Comparison of ENCODE assay signal across 23 mouse cellular contexts in genomic region chr7:143777375-143777774, GRCm38 (mm10). TPM values are rescaled to one million over a fixed set of nuclear protein-coding genes. Genes with fewer than 3 reads are reported as not detected.
A peak's percentile ranks its signal among the peaks of the same experiment; 100 is the strongest.
DNase-seq lines count a peak whose midpoint lies in the region; ATAC-seq and TF ChIP-seq lines count a peak whose summit lies in the region.
"Had no signal": no experiment of that assay in that cellular context is flagged by ENCODE, and none has a peak within 500 bp of the region (broad histone marks: within the 10 kb centered on the region; RNA-seq: fewer than 3 reads in every experiment).

No protein-coding gene starts in this region.

- no peak overlapping the region for H3K4me3 ChIP-seq in kidney, adult 2 months (ENCODE audit: insufficient read depth, low read depth, low read length)
- no peak overlapping the region for H3K4me3 ChIP-seq in kidney, embryonic 16.5 days (ENCODE audit: low read length)
- H3K4me3 ChIP-seq in embryonic facial prominence, embryonic 10.5 days: no peak overlapping the region
- H3K4me3 ChIP-seq: forebrain, embryonic 13.5 days; hindbrain, embryonic 10.5 days; limb, embryonic 15.5 days; myocyte; neural tube, embryonic 15.5 days had no signal

- no peaks in the 10 kb centered on the region for H3K36me3 ChIP-seq in kidney, adult 2 months (ENCODE audit: control insufficient read depth, insufficient read depth, low read length)
- no peaks in the 10 kb centered on the region for H3K36me3 ChIP-seq in kidney, embryonic 16.5 days (ENCODE audit: insufficient read depth, low read length)
- no peaks in the 10 kb centered on the region for H3K36me3 ChIP-seq in embryonic facial prominence, embryonic 10.5 days (replicated peaks)
- H3K36me3 ChIP-seq: hindbrain, embryonic 10.5 days; limb, embryonic 15.5 days had no signal

- ATAC-seq in kidney, embryonic 16.5 days (ENCODE audit: low FRiP score, low TSS enrichment): no peak
- ATAC-seq: forebrain, embryonic 13.5 days; liver, postnatal 0 days had no signal

- H3K27me3 ChIP-seq in kidney, adult 2 months (replicated peaks; ENCODE audit: control insufficient read depth, insufficient read depth, low read length): no peaks in the 10 kb centered on the region
- no peaks in the 10 kb centered on the region for H3K27me3 ChIP-seq in kidney, embryonic 16.5 days (ENCODE audit: insufficient read depth, low read length)
- H3K27me3 ChIP-seq in embryonic facial prominence, embryonic 10.5 days (replicated peaks; ENCODE audit: low read depth, poor library complexity, severe bottlenecking): peaks cover 11% of the 10 kb centered on the region; the same call in 1 of the 2 replicates
- H3K27me3 ChIP-seq: forebrain, embryonic 13.5 days; limb, embryonic 15.5 days; neural tube, embryonic 15.5 days had no signal

- H3K9me3 ChIP-seq in kidney, embryonic 16.5 days (ENCODE audit: low read length): no peaks in the 10 kb centered on the region
- no peaks in the 10 kb centered on the region for H3K9me3 ChIP-seq in embryonic facial prominence, embryonic 10.5 days
- H3K9me3 ChIP-seq: forebrain, embryonic 13.5 days; hindbrain, embryonic 10.5 days; limb, embryonic 15.5 days; neural tube, embryonic 15.5 days had no signal

- WGBS in kidney, adult 2 months: 54% methylated on average over 2 of the region's 2 CpGs
- WGBS in kidney, embryonic 16.5 days: 35% methylated on average over 2 of the region's 2 CpGs
- WGBS in embryonic facial prominence, embryonic 10.5 days: 66% methylated on average over 2 of the region's 2 CpGs

- H3K9ac ChIP-seq in kidney, embryonic 16.5 days (replicated peaks; ENCODE audit: low read length): no peak overlapping the region
- H3K9ac ChIP-seq: forebrain, embryonic 13.5 days; limb, embryonic 15.5 days; liver, postnatal 0 days; neural tube, embryonic 15.5 days had no signal

- H3K4me1 ChIP-seq in kidney, adult 2 months (ENCODE audit: control insufficient read depth, insufficient read depth, low read length): no peaks in the 10 kb centered on the region; the same call in 1 of the 2 replicates
- H3K4me1 ChIP-seq in kidney, embryonic 16.5 days (ENCODE audit: insufficient read depth, low read length): no peaks in the 10 kb centered on the region
- H3K4me1 ChIP-seq in embryonic facial prominence, embryonic 10.5 days: no peaks in the 10 kb centered on the region
- H3K4me1 ChIP-seq: forebrain, embryonic 13.5 days; limb, embryonic 15.5 days had no signal

- no peak for TF ChIP-seq CTCF in kidney, adult 2 months (conservative IDR thresholded peaks at IDR 0.05; ENCODE audit: insufficient read depth, insufficient read length, low read depth, low read length)

- H3K27ac ChIP-seq in kidney, adult 2 months (ENCODE audit: insufficient read depth, low read depth, low read length): peak overlapping the region; percentile 61; the same call in 1 of the 2 replicates
- no peak overlapping the region for H3K27ac ChIP-seq in kidney, embryonic 16.5 days (ENCODE audit: low read length)
- no peak overlapping the region for H3K27ac ChIP-seq in embryonic facial prominence, embryonic 10.5 days (replicated peaks)
- H3K27ac ChIP-seq: forebrain, embryonic 13.5 days; hindbrain, embryonic 10.5 days; limb, embryonic 15.5 days; neural tube, embryonic 15.5 days had no signal

- intact Hi-C loops in heart, postnatal 10 days (cut with DNase I): no loop called here

- TF ChIP-seq POLR2A in kidney, adult 2 months (IDR thresholded peaks at IDR 0.05; ENCODE audit: low read depth, low read length): no peak

- H3K4me2 ChIP-seq in kidney, embryonic 16.5 days (replicated peaks; ENCODE audit: low read depth, low read length): no peak overlapping the region
- H3K4me2 ChIP-seq: forebrain, embryonic 13.5 days; limb, embryonic 15.5 days; neural tube, embryonic 15.5 days had no signal

- peak; percentile 38 for DNase-seq in gastrocnemius, adult 18-20 months (ENCODE audit: low spot score)
- no peak for DNase-seq in gastrocnemius, postnatal 10 days
- DNase-seq in kidney, adult 2 months: peak; percentile 75
- peak; percentile 64 to 66 for DNase-seq in heart, postnatal 10 days
- DNase-seq in kidney, postnatal 14 days: peak; percentile 52
- DNase-seq in embryonic facial prominence, embryonic 10.5 days (ENCODE audit: low spot score): no peak
- DNase-seq in retina, postnatal 1 day: no peak
- DNase-seq: cerebellum, postnatal 14 days; liver, postnatal 0 days; midbrain, embryonic 14.5 days; thymus, postnatal 25 days had no signal

RNA-seq across cellular contexts. Expression of gene Mrgpre, which starts 6.9 kb away (rescaled TPM):
- under 1 TPM; 0.68 to 0.71 TPM for total RNA-seq in gastrocnemius, adult 18-20 months (2021)
- total RNA-seq in gastrocnemius, postnatal 10 days (2021): 1 to 10 TPM; 1.2 to 1.5 TPM
- polyA plus RNA-seq in kidney, adult 2 months (2012; rRNA removed): 2.3 and 2.8 TPM in 2 replicates
- 2.2 and 2.5 TPM in 2 replicates for polyA plus RNA-seq in kidney, embryonic 16.5 days (2015; fragmentation: Nextera tagmentation; extraction: Ambion mirVana)
- 1 to 10 TPM; 1.8 to 2.3 TPM for total RNA-seq in heart, postnatal 10 days (2021)
- 1.8 TPM in 2 replicates for polyA plus RNA-seq in embryonic facial prominence, embryonic 10.5 days (2016; fragmentation: Nextera tagmentation; extraction: Ambion mirVana)

RNA-seq across cellular contexts. Expression of gene Mrgprg, which starts 10.6 kb away (rescaled TPM):
- under 1 TPM; 0.43 to 0.71 TPM for total RNA-seq in gastrocnemius, adult 18-20 months (2021)
- not detected for total RNA-seq in gastrocnemius, postnatal 10 days (2021)
- 0.33 and 1.1 TPM in 2 replicates for polyA plus RNA-seq in kidney, adult 2 months (2012; rRNA removed)
- not detected in 2 replicates for polyA plus RNA-seq in kidney, embryonic 16.5 days (2015; fragmentation: Nextera tagmentation; extraction: Ambion mirVana)
- not detected for total RNA-seq in heart, postnatal 10 days (2021)
- polyA plus RNA-seq in embryonic facial prominence, embryonic 10.5 days (2016; fragmentation: Nextera tagmentation; extraction: Ambion mirVana): not detected in 2 replicates
- total RNA-seq: layer of hippocampus, postnatal 25 days; left cerebral cortex, postnatal 25 days; megakaryocyte progenitor cell, adult 5-6 weeks; MEL had no signal
- polyA plus RNA-seq: forebrain, embryonic 13.5 days; hindbrain, embryonic 10.5 days; large intestine, adult 2 months; limb, embryonic 15.5 days; liver, postnatal 0 days; midbrain, embryonic 14.5 days; myocyte; neural tube, embryonic 15.5 days; testis, adult 2 months had no signal

RNA-seq across cellular contexts. Expression of gene Osbpl5, which starts 20.6 kb away (rescaled TPM):
- total RNA-seq in gastrocnemius, adult 18-20 months (2021): 10 to 100 TPM; 14.4 to 15.4 TPM
- total RNA-seq in gastrocnemius, postnatal 10 days (2021): 10 to 100 TPM; 33.3 to 40.2 TPM
- polyA plus RNA-seq in kidney, adult 2 months (2012; rRNA removed): 75.0 and 77.1 TPM in 2 replicates
- 42.1 and 47.1 TPM in 2 replicates for polyA plus RNA-seq in kidney, embryonic 16.5 days (2015; fragmentation: Nextera tagmentation; extraction: Ambion mirVana)
- total RNA-seq in heart, postnatal 10 days (2021): 10 to 100 TPM; 28.7 to 32.2 TPM
- 15.8 and 16.8 TPM in 2 replicates for polyA plus RNA-seq in embryonic facial prominence, embryonic 10.5 days (2016; fragmentation: Nextera tagmentation; extraction: Ambion mirVana)

RNA-seq across cellular contexts. Expression of gene Nadsyn1, which starts 45.3 kb away (rescaled TPM):
- 1 to 10 TPM; 3.0 to 3.8 TPM for total RNA-seq in gastrocnemius, adult 18-20 months (2021)
- total RNA-seq in gastrocnemius, postnatal 10 days (2021): 1 to 10 TPM; 3.2 to 3.6 TPM
- 31.3 and 33.4 TPM in 2 replicates for polyA plus RNA-seq in kidney, adult 2 months (2012; rRNA removed)
- polyA plus RNA-seq in kidney, embryonic 16.5 days (2015; fragmentation: Nextera tagmentation; extraction: Ambion mirVana): 11.7 and 13.3 TPM in 2 replicates
- 1 to 10 TPM; 6.3 to 8.0 TPM for total RNA-seq in heart, postnatal 10 days (2021)
- polyA plus RNA-seq in embryonic facial prominence, embryonic 10.5 days (2016; fragmentation: Nextera tagmentation; extraction: Ambion mirVana): 7.7 and 10.0 TPM in 2 replicates

RNA-seq across cellular contexts. Expression of gene Dhcr7, which starts 45.6 kb away (rescaled TPM):
- total RNA-seq in gastrocnemius, adult 18-20 months (2021): 1 to 10 TPM; 3.7 to 4.0 TPM
- 10 to 100 TPM; 11.0 to 12.0 TPM for total RNA-seq in gastrocnemius, postnatal 10 days (2021)
- 51.7 and 81.9 TPM in 2 replicates for polyA plus RNA-seq in kidney, adult 2 months (2012; rRNA removed)
- 44.5 and 48.8 TPM in 2 replicates for polyA plus RNA-seq in kidney, embryonic 16.5 days (2015; fragmentation: Nextera tagmentation; extraction: Ambion mirVana)
- 10 to 100 TPM in 1 of 2 experiments, 1 to 10 TPM in 1; 9.9 to 10.9 TPM for total RNA-seq in heart, postnatal 10 days (2021)
- polyA plus RNA-seq in embryonic facial prominence, embryonic 10.5 days (2016; fragmentation: Nextera tagmentation; extraction: Ambion mirVana): 68.3 and 79.2 TPM in 2 replicates

Comparison
In these comparisons a context has a peak if more than half of its experiments do, and no peak if none do; other contexts are left out.
1. DNase-seq: peak in gastrocnemius, adult 18-20 months (single experiment), kidney, adult 2 months (single experiment), heart, postnatal 10 days (2 of 2) and kidney, postnatal 14 days (single experiment); none in gastrocnemius, postnatal 10 days (single experiment), embryonic facial prominence, embryonic 10.5 days (single experiment) and retina, postnatal 1 day (single experiment).